28 mouse cellular contexts compared by ENCODE assay signal in genomic region chr7:69988704-69989103, GRCm38 (mm10).
DNase-seq lines count a peak whose midpoint lies in the region; ATAC-seq and TF ChIP-seq lines count a peak whose summit lies in the region.
"Had no signal": no experiment of that assay in that cellular context is flagged by ENCODE, and none has a peak within 500 bp of the region (broad histone marks: within the 10 kb centered on the region; RNA-seq: fewer than 3 reads in every experiment).

No protein-coding gene starts in this region.

- ATAC-seq in kidney, embryonic 16.5 days (ENCODE audit: low FRiP score, low TSS enrichment): no peak
- ATAC-seq: activated CD4-positive, CD25-positive, alpha-beta regulatory T cell, adult 4 months; forebrain, embryonic 16.5 days; hindbrain, embryonic 16.5 days; liver, embryonic 12.5 days; liver, postnatal 0 days had no signal

- H3K4me3 ChIP-seq in kidney, embryonic 16.5 days (ENCODE audit: low read length): no peak overlapping the region
- H3K4me3 ChIP-seq in kidney, adult 2 months (ENCODE audit: insufficient read depth, low read depth, low read length): no peak overlapping the region
- peak overlapping the region; percentile 20; the same call in 1 of the 2 replicates for H3K4me3 ChIP-seq in limb, embryonic 10.5 days
- H3K4me3 ChIP-seq: embryonic facial prominence, embryonic 10.5 days; embryonic facial prominence, embryonic 15.5 days; heart, embryonic 13.5 days; liver, embryonic 12.5 days; midbrain, embryonic 12.5 days had no signal

- TF ChIP-seq POLR2A in kidney, adult 2 months (IDR thresholded peaks at IDR 0.05; ENCODE audit: low read depth, low read length): no peak

- peak; percentile 2 to 15 for DNase-seq in cerebellum, postnatal 10 days
- no peak for DNase-seq in cerebellum, adult 11-12 months
- DNase-seq in kidney, adult 2 months: no peak
- peak; percentile 37 for DNase-seq in embryo, embryonic 10 days (ENCODE audit: low spot score)
- peak; percentile 63 for DNase-seq in limb, embryonic 10.5 days (ENCODE audit: low spot score)
- no peak for DNase-seq in layer of hippocampus, postnatal 10 days (ENCODE audit: low spot score in 2 of 2)
- no peak for DNase-seq in cerebellum, adult 18-20 months
- DNase-seq: adrenal gland, adult 2 months; adrenal gland, postnatal 36 days; cerebellum, adult 8-10 months; cerebellum, postnatal 36 days; heart, postnatal 10 days; kidney, adult 9 months; kidney, postnatal 25 days; liver, postnatal 0 days; lung, postnatal 36 days; right cerebral cortex, adult 18-20 months; right cerebral cortex, postnatal 4 days had no signal

- H3K27me3 ChIP-seq in kidney, embryonic 16.5 days (ENCODE audit: insufficient read depth, low read length): no peaks in the 10 kb centered on the region
- no peaks in the 10 kb centered on the region; the same call in 1 of the 2 replicates for H3K27me3 ChIP-seq in kidney, adult 2 months (replicated peaks; ENCODE audit: control insufficient read depth, insufficient read depth, low read length)
- H3K27me3 ChIP-seq in limb, embryonic 10.5 days (ENCODE audit: low read depth, poor library complexity, severe bottlenecking): peaks cover 36% of the 10 kb centered on the region
- H3K27me3 ChIP-seq: CH12.LX; embryonic facial prominence, embryonic 15.5 days; heart, embryonic 13.5 days; liver, embryonic 12.5 days had no signal

- H3K4me2 ChIP-seq in kidney, embryonic 16.5 days (replicated peaks; ENCODE audit: low read depth, low read length): 0 out of 2 replicates have a peak overlapping the region, but pooled peaks have one; percentile 2
- H3K4me2 ChIP-seq: embryonic facial prominence, embryonic 15.5 days; heart, embryonic 13.5 days; liver, embryonic 12.5 days; midbrain, embryonic 12.5 days had no signal

- WGBS in kidney, embryonic 16.5 days: 10% methylated on average over 5 of the region's 5 CpGs
- 41% methylated on average over 5 of the region's 5 CpGs for WGBS in kidney, adult 2 months
- 7% methylated on average over 5 of the region's 5 CpGs for WGBS in limb, embryonic 10.5 days

- H3K27ac ChIP-seq in kidney, embryonic 16.5 days (ENCODE audit: low read length): no peak overlapping the region
- no peak overlapping the region for H3K27ac ChIP-seq in kidney, adult 2 months (ENCODE audit: insufficient read depth, low read depth, low read length)
- H3K27ac ChIP-seq in limb, embryonic 10.5 days: no peak overlapping the region; the same call in 1 of the 2 replicates
- H3K27ac ChIP-seq: embryonic facial prominence, embryonic 10.5 days; embryonic facial prominence, embryonic 15.5 days; heart, embryonic 13.5 days; liver, embryonic 12.5 days; midbrain, embryonic 12.5 days had no signal

- no peak overlapping the region for H3K9ac ChIP-seq in kidney, embryonic 16.5 days (replicated peaks; ENCODE audit: low read length)
- H3K9ac ChIP-seq: embryonic facial prominence, embryonic 15.5 days; heart, embryonic 13.5 days; liver, embryonic 12.5 days; liver, postnatal 0 days; midbrain, embryonic 12.5 days had no signal

- TF ChIP-seq CTCF in kidney, adult 2 months (conservative IDR thresholded peaks at IDR 0.05; ENCODE audit: insufficient read depth, insufficient read length, low read depth, low read length): no peak

- no peaks in the 10 kb centered on the region for H3K9me3 ChIP-seq in kidney, embryonic 16.5 days (ENCODE audit: low read length)
- H3K9me3 ChIP-seq in limb, embryonic 10.5 days (replicated peaks): no peaks in the 10 kb centered on the region
- H3K9me3 ChIP-seq: embryonic facial prominence, embryonic 10.5 days; embryonic facial prominence, embryonic 15.5 days; heart, embryonic 13.5 days; liver, embryonic 12.5 days; midbrain, embryonic 12.5 days had no signal

- peaks cover 10% of the 10 kb centered on the region; the same call in 1 of the 2 replicates for H3K4me1 ChIP-seq in kidney, embryonic 16.5 days (ENCODE audit: insufficient read depth, low read length)
- no peaks in the 10 kb centered on the region for H3K4me1 ChIP-seq in kidney, adult 2 months (ENCODE audit: control insufficient read depth, insufficient read depth, low read length)
- peaks cover 31% of the 10 kb centered on the region for H3K4me1 ChIP-seq in limb, embryonic 10.5 days
- H3K4me1 ChIP-seq: embryonic facial prominence, embryonic 15.5 days; liver, embryonic 12.5 days had no signal

- H3K36me3 ChIP-seq in kidney, embryonic 16.5 days (ENCODE audit: insufficient read depth, low read length): no peaks in the 10 kb centered on the region
- H3K36me3 ChIP-seq in kidney, adult 2 months (ENCODE audit: control insufficient read depth, insufficient read depth, low read length): no peaks in the 10 kb centered on the region
- H3K36me3 ChIP-seq in limb, embryonic 10.5 days: no peaks in the 10 kb centered on the region
- H3K36me3 ChIP-seq: embryonic facial prominence, embryonic 10.5 days; embryonic facial prominence, embryonic 15.5 days; heart, embryonic 13.5 days; liver, embryonic 12.5 days; midbrain, embryonic 12.5 days had no signal

Comparison
In these comparisons a context has a peak if more than half of its experiments do, and no peak if none do; other contexts are left out.
1. DNase-seq: peak in cerebellum, postnatal 10 days (2 of 2), embryo, embryonic 10 days (single experiment) and limb, embryonic 10.5 days (single experiment); none in cerebellum, adult 11-12 months (single experiment), kidney, adult 2 months (single experiment), layer of hippocampus, postnatal 10 days (0 of 2) and cerebellum, adult 18-20 months (0 of 2).